In genomic region chr2:132757911-132758310, GRCm38 (mm10) we compare ENCODE assay signal across 15 mouse cellular contexts. TPM values are rescaled to one million over a fixed set of nuclear protein-coding genes. Genes with fewer than 3 reads are reported as not detected.
A peak's percentile ranks its signal among the peaks of the same experiment; 100 is the strongest.
DNase-seq lines count a peak whose midpoint lies in the region; ATAC-seq and TF ChIP-seq lines count a peak whose summit lies in the region.
"Had no signal": no experiment of that assay in that cellular context is flagged by ENCODE, and none has a peak within 500 bp of the region (broad histone marks: within the 10 kb centered on the region; RNA-seq: fewer than 3 reads in every experiment).

No protein-coding gene starts in this region.

- WGBS in kidney, embryonic 16.5 days: 76% methylated on average over 5 of the region's 5 CpGs

- no peak overlapping the region for H3K27ac ChIP-seq in cortical plate, adult 2 months (ENCODE audit: insufficient read depth, low read length)
- no peak overlapping the region for H3K27ac ChIP-seq in kidney, embryonic 16.5 days (ENCODE audit: low read length)
- H3K27ac ChIP-seq: heart, embryonic 10.5 days had no signal

- no peak for TF ChIP-seq CTCF in cortical plate, adult 2 months (IDR thresholded peaks at IDR 0.05; ENCODE audit: extremely low read depth, insufficient read depth, low read length)

- H3K27me3 ChIP-seq in kidney, embryonic 16.5 days (ENCODE audit: insufficient read depth, low read length): no peaks in the 10 kb centered on the region
- H3K27me3 ChIP-seq: CH12.LX had no signal

- no peak overlapping the region for H3K9ac ChIP-seq in kidney, embryonic 16.5 days (replicated peaks; ENCODE audit: low read length)

- H3K4me2 ChIP-seq in kidney, embryonic 16.5 days (replicated peaks; ENCODE audit: low read depth, low read length): no peak overlapping the region

- peaks cover 8% of the 10 kb centered on the region for H3K4me1 ChIP-seq in cortical plate, adult 2 months (ENCODE audit: control insufficient read depth, insufficient read depth, low read length)
- H3K4me1 ChIP-seq in kidney, embryonic 16.5 days (ENCODE audit: insufficient read depth, low read length): no peaks in the 10 kb centered on the region
- H3K4me1 ChIP-seq: heart, embryonic 10.5 days had no signal

- H3K4me3 ChIP-seq in cortical plate, adult 2 months (ENCODE audit: insufficient read depth, low read length): no peak overlapping the region
- H3K4me3 ChIP-seq in kidney, embryonic 16.5 days (ENCODE audit: low read length): no peak overlapping the region
- H3K4me3 ChIP-seq: heart, embryonic 10.5 days; myocyte had no signal

- ATAC-seq in kidney, embryonic 16.5 days (ENCODE audit: low FRiP score, low TSS enrichment): no peak

- H3K36me3 ChIP-seq in kidney, embryonic 16.5 days (ENCODE audit: insufficient read depth, low read length): no peaks in the 10 kb centered on the region
- H3K36me3 ChIP-seq: heart, embryonic 10.5 days had no signal

- peak; percentile 59 to 70 for DNase-seq in layer of hippocampus, adult 18-20 months (ENCODE audit: low spot score in 2 of 2)
- DNase-seq in layer of hippocampus, postnatal 25 days (ENCODE audit: extremely low spot score in 1 of 2, low spot score in 1 of 2): no peak
- peak; percentile 58 to 82 for DNase-seq in left cerebral cortex, adult 18-20 months (ENCODE audit: low spot score in 2 of 2)
- peak; percentile 71 to 81 for DNase-seq in right cerebral cortex, postnatal 10 days (ENCODE audit: low spot score in 2 of 2)
- no peak for DNase-seq in spleen, postnatal 4 days (ENCODE audit: low spot score in 2 of 2)
- DNase-seq in embryo, embryonic 10.5 days (ENCODE audit: low spot score): no peak
- DNase-seq: cerebellum, adult 2 months; gastrocnemius, postnatal 10 days; kidney, adult 2 months; thymus, postnatal 25 days had no signal

- no peaks in the 10 kb centered on the region for H3K9me3 ChIP-seq in kidney, embryonic 16.5 days (ENCODE audit: low read length)
- H3K9me3 ChIP-seq: heart, embryonic 10.5 days had no signal

- TF ChIP-seq POLR2A in cortical plate, adult 2 months (IDR thresholded peaks at IDR 0.05; ENCODE audit: extremely low read depth, insufficient read depth, low read length): 0 out of 2 replicates have a peak, but pooled peaks have one; percentile 25

RNA-seq across cellular contexts. Expression of gene Chgb, which starts 23.2 kb away (rescaled TPM):
- total RNA-seq in layer of hippocampus, adult 18-20 months (2021): 100 to 1,000 TPM; 280 to 312 TPM
- total RNA-seq in layer of hippocampus, postnatal 25 days (2021): 100 to 1,000 TPM; 293 to 355 TPM
- 234 and 289 TPM in 2 replicates for polyA plus RNA-seq in cortical plate, adult 2 months (2012; rRNA removed)
- 100 to 1,000 TPM; 266 to 279 TPM for total RNA-seq in left cerebral cortex, adult 18-20 months (2021)
- polyA plus RNA-seq in kidney, embryonic 16.5 days (2015; fragmentation: Nextera tagmentation; extraction: Ambion mirVana): 4.9 and 9.7 TPM in 2 replicates

RNA-seq across cellular contexts. Expression of gene Trmt6, which starts 57.9 kb away (rescaled TPM):
- total RNA-seq in layer of hippocampus, adult 18-20 months (2021): 10 to 100 TPM; 25.1 to 28.9 TPM
- total RNA-seq in layer of hippocampus, postnatal 25 days (2021): 10 to 100 TPM; 25.9 to 34.3 TPM
- 25.3 and 28.6 TPM in 2 replicates for polyA plus RNA-seq in cortical plate, adult 2 months (2012; rRNA removed)
- total RNA-seq in left cerebral cortex, adult 18-20 months (2021): 10 to 100 TPM; 23.8 to 26.6 TPM
- polyA plus RNA-seq in kidney, embryonic 16.5 days (2015; fragmentation: Nextera tagmentation; extraction: Ambion mirVana): 25.0 and 28.7 TPM in 2 replicates

RNA-seq across cellular contexts. Expression of gene Mcm8, which starts 58.0 kb away (rescaled TPM):
- total RNA-seq in layer of hippocampus, adult 18-20 months (2021): 1 to 10 TPM; 3.8 to 4.4 TPM
- total RNA-seq in layer of hippocampus, postnatal 25 days (2021): 1 to 10 TPM; 3.4 to 4.0 TPM
- 3.4 and 3.9 TPM in 2 replicates for polyA plus RNA-seq in cortical plate, adult 2 months (2012; rRNA removed)
- total RNA-seq in left cerebral cortex, adult 18-20 months (2021): 1 to 10 TPM; 4.6 to 4.9 TPM
- polyA plus RNA-seq in kidney, embryonic 16.5 days (2015; fragmentation: Nextera tagmentation; extraction: Ambion mirVana): 13.8 and 18.1 TPM in 2 replicates

Comparison
In these comparisons a context has a peak if more than half of its experiments do, and no peak if none do; other contexts are left out.
1. DNase-seq: peak in layer of hippocampus, adult 18-20 months (2 of 2), left cerebral cortex, adult 18-20 months (2 of 2) and right cerebral cortex, postnatal 10 days (2 of 2); none in layer of hippocampus, postnatal 25 days (0 of 2), spleen, postnatal 4 days (0 of 2) and embryo, embryonic 10.5 days (single experiment).